ENCODE assay signal across 12 mouse cellular contexts in genomic region chr17:26840922-26841731, GRCm38 (mm10). TPM values are rescaled to one million over a fixed set of nuclear protein-coding genes. Genes with fewer than 3 reads are reported as not detected.
A peak's percentile ranks its signal among the peaks of the same experiment; 100 is the strongest.
DNase-seq lines count a peak whose midpoint lies in the region; ATAC-seq and TF ChIP-seq lines count a peak whose summit lies in the region.
"Had no signal": no experiment of that assay in that cellular context is flagged by ENCODE, and none has a peak within 500 bp of the region (broad histone marks: within the 10 kb centered on the region; RNA-seq: fewer than 3 reads in every experiment).

No protein-coding gene starts in this region.

- no peak overlapping the region for H3K9ac ChIP-seq in liver, embryonic 11.5 days (ENCODE audit: low read depth, low read length)
- H3K9ac ChIP-seq in heart, adult 2 months (ENCODE audit: low read depth, low read length) = peak overlapping the region; percentile 97
- no peak overlapping the region for H3K9ac ChIP-seq in limb, embryonic 11.5 days (ENCODE audit: low read length)

- ATAC-seq in liver, embryonic 11.5 days (replicated peaks; ENCODE audit: low FRiP score) = no peak
- ATAC-seq in limb, embryonic 11.5 days (ENCODE audit: insufficient number of reproducible peaks, low FRiP score, low TSS enrichment, low read depth) = no peak

- H3K4me1 ChIP-seq in liver, embryonic 11.5 days (replicated peaks; ENCODE audit: control insufficient read depth, insufficient read depth, low read length) = peaks cover 3% of the 10 kb centered on the region
- no peaks in the 10 kb centered on the region for H3K4me1 ChIP-seq in heart, adult 2 months (ENCODE audit: control insufficient read depth, insufficient read depth, low read length)
- H3K4me1 ChIP-seq in limb, embryonic 11.5 days (ENCODE audit: control insufficient read depth, insufficient read depth, low read length) = peaks cover 2% of the 10 kb centered on the region; the same call in 1 of the 2 replicates

- H3K36me3 ChIP-seq in liver, embryonic 11.5 days (ENCODE audit: control insufficient read depth, insufficient read depth, low read length) = no peaks in the 10 kb centered on the region
- no peaks in the 10 kb centered on the region for H3K36me3 ChIP-seq in heart, adult 2 months (ENCODE audit: control insufficient read depth, insufficient read depth, low read length)
- H3K36me3 ChIP-seq in limb, embryonic 11.5 days (ENCODE audit: control insufficient read depth, insufficient read depth, low read length) = no peaks in the 10 kb centered on the region

- peak overlapping the region; percentile 28 for H3K4me3 ChIP-seq in liver, embryonic 11.5 days (ENCODE audit: low read depth, low read length)
- peak overlapping the region; percentile 56 for H3K4me3 ChIP-seq in heart, adult 2 months
- H3K4me3 ChIP-seq in limb, embryonic 11.5 days (ENCODE audit: low read depth, low read length) = no peak overlapping the region

- H3K27ac ChIP-seq in liver, embryonic 11.5 days (ENCODE audit: low read depth, low read length) = no peak overlapping the region
- peak overlapping the region; percentile 83 for H3K27ac ChIP-seq in heart, adult 2 months
- no peak overlapping the region for H3K27ac ChIP-seq in limb, embryonic 11.5 days (replicated peaks; ENCODE audit: low read depth, low read length)

- peaks cover 99% of the 10 kb centered on the region for H3K27me3 ChIP-seq in liver, embryonic 11.5 days (replicated peaks; ENCODE audit: control insufficient read depth, insufficient read depth, low read length)
- H3K27me3 ChIP-seq in heart, adult 2 months (ENCODE audit: control insufficient read depth, insufficient read depth, low read length) = peaks cover 16% of the 10 kb centered on the region
- H3K27me3 ChIP-seq in limb, embryonic 11.5 days (ENCODE audit: control insufficient read depth, insufficient read depth, low read length) = peaks cover 96% of the 10 kb centered on the region

- 3% methylated on average over 44 of the region's 48 CpGs for WGBS in liver, embryonic 11.5 days
- WGBS in heart, adult 2 months = 8% methylated on average over 48 of the region's 48 CpGs
- 0% methylated on average over 48 of the region's 48 CpGs for WGBS in limb, embryonic 11.5 days

- H3K4me2 ChIP-seq in liver, embryonic 11.5 days = no peak overlapping the region; the same call in 1 of the 2 replicates
- no peak overlapping the region for H3K4me2 ChIP-seq in limb, embryonic 11.5 days (ENCODE audit: low read depth, severe bottlenecking)

- intact Hi-C loops in heart, adult 2 months (cut with DNase I) = no loop called here

- no peak for DNase-seq in liver, embryonic 11.5 days (ENCODE audit: low spot score)
- DNase-seq in liver (no peak), MN1 (ENCODE audit: low spot score) (peak; percentile 84)
- peak; percentile 76 to 84 for DNase-seq in heart, adult 2 months
- DNase-seq in limb, embryonic 11.5 days (ENCODE audit: low spot score) = peak; percentile 46
- no peak for DNase-seq in layer of hippocampus, postnatal 10 days (ENCODE audit: low spot score in 2 of 2)
- no peak for DNase-seq in frontal cortex, adult 2 months (ENCODE audit: extremely low spot score in 1 of 2, low spot score in 1 of 2)
- no peak for DNase-seq in urinary bladder, postnatal 36 days (ENCODE audit: low spot score in 2 of 2)
- DNase-seq: cerebellum, postnatal 36 days; kidney, adult 18-20 months; thymus, postnatal 14 days had no signal

- TF ChIP-seq EP300 in heart, adult 2 months (IDR thresholded peaks at IDR 0.05; ENCODE audit: insufficient read depth, low read depth, low read length) = no peak

- no peaks in the 10 kb centered on the region for H3K9me3 ChIP-seq in liver, embryonic 11.5 days (ENCODE audit: control insufficient read depth, low read length)
- no peaks in the 10 kb centered on the region for H3K9me3 ChIP-seq in limb, embryonic 11.5 days (ENCODE audit: control insufficient read depth, low read length)

- H3K79me2 ChIP-seq in heart, adult 2 months (replicated peaks; ENCODE audit: control insufficient read depth, insufficient read depth, low read length) = 0 out of 2 replicates have a peak, but pooled peaks cover 3% of the 10 kb centered on the region

- TF ChIP-seq CTCF in heart, adult 2 months (IDR thresholded peaks at IDR 0.05) = no peak

- peak; percentile 70; the same call in 1 of the 2 replicates for TF ChIP-seq POLR2A in heart, adult 2 months (IDR thresholded peaks at IDR 0.05; ENCODE audit: insufficient read depth, low read depth, low read length)

RNA-seq across cellular contexts. Expression of gene Nkx2-5, which starts 3.7 kb away (rescaled TPM):
- 1.0 and 2.1 TPM in 2 replicates for polyA plus RNA-seq in liver, embryonic 11.5 days (2014; fragmentation: Nextera tagmentation; extraction: Ambion mirVana)
- 10 to 100 TPM; 87.1 to 96.3 TPM for total RNA-seq in heart, adult 2 months (2021)
- polyA plus RNA-seq in heart, adult 2 months (2012; rRNA removed) = 72.6 and 104 TPM in 2 replicates
- 0.16 TPM in 1 of 2 replicates, not detected in the other for polyA plus RNA-seq in limb, embryonic 11.5 days (2014; fragmentation: Nextera tagmentation; extraction: Ambion mirVana)
- not detected for total RNA-seq in layer of hippocampus, postnatal 10 days (2021)
- not detected in 2 replicates for polyA plus RNA-seq in frontal cortex, adult 2 months (2012; rRNA removed)
- total RNA-seq: left cerebral cortex, postnatal 25 days had no signal

Comparison
In these comparisons a context has a peak if more than half of its experiments do, and no peak if none do; other contexts are left out.
1. DNase-seq: peak in MN1 (single experiment), heart, adult 2 months (2 of 2) and limb, embryonic 11.5 days (single experiment); none in liver, embryonic 11.5 days (single experiment), liver (single experiment), layer of hippocampus, postnatal 10 days (0 of 2), frontal cortex, adult 2 months (0 of 2) and urinary bladder, postnatal 36 days (0 of 2).
2. RNA of gene Nkx2-5, which starts 3.7 kb away (polyA plus RNA-seq): 72.6 to 104 TPM in heart, adult 2 months; 1.0 to 2.1 TPM in liver, embryonic 11.5 days, 0.16 TPM in limb, embryonic 11.5 days and not detected in frontal cortex, adult 2 months; every median in the first group is over 10 times any median in the second.